Mouse (Mus musculus): Measurements from ENCODE around the gene Pik3c2a. TPM values are rescaled to one million over a fixed set of nuclear protein-coding genes. Genes with fewer than 3 reads are reported as not detected.

Pik3c2a gene
- polyA plus RNA-seq, 1 experiment from 2014 or later = 21.5 TPM

- Histone ChIP-seq H3K4me3 (ENCODE audit: low read depth, low read length) (no peak overlapping the region), H3K36me3 (ENCODE audit: control insufficient read depth, insufficient read depth) (peaks cover 27% of the 10 kb centered on the region), H3K4me2 (replicated peaks; ENCODE audit: low read depth) (no peak overlapping the region), H3K27ac (ENCODE audit: low read depth, low read length) (no peak overlapping the region), H3K9ac (ENCODE audit: low read depth, low read length) (no peak overlapping the region), H3K9me3 (ENCODE audit: control insufficient read depth) (no peaks in the 10 kb centered on the region), H3K27me3 (replicated peaks; ENCODE audit: control insufficient read depth, insufficient read depth, low read length) (no peaks in the 10 kb centered on the region), H3K4me1 (replicated peaks; ENCODE audit: control insufficient read depth, insufficient read depth, low read length) (no peaks in the 10 kb centered on the region)
- no peak for TF ChIP-seq CTCF (IDR thresholded peaks at IDR 0.05; ENCODE audit: low read depth)
- peak; percentile 69; the same call in 1 of the 2 replicates for ATAC-seq
- 48% methylated on average over 1 of the region's 1 CpGs for WGBS
These were observed 69.0 kb downstream of the Pik3c2a start for GRCm38 (mm10) chr7:116374284-116374683.

DNA sequence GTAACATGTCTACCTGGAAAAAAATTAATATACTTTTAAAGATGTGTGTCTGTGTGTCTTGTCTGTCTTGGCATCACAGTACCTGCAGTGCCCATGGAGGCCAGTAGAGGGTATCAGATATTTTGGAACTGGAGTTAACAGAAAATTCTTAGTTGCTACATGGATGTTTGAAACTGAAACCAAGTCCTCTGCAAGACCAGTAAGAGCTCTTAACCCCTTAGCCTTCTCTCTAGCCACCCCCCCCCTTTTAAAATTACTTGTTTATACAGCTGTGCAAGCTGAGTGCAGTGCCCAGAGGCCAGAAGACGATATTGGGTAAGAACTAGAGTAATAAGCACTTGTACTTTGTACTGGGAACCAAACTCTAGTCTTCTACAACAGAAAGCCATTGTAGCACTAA lies 107.0 kb downstream of the Pik3c2a start:
- no peaks in the 10 kb centered on the region for H3K9me3 ChIP-seq (ENCODE audit: control insufficient read depth)
- no peak overlapping the region for H3K9ac ChIP-seq (ENCODE audit: low read depth, low read length)
- peak overlapping the region; percentile 17; the same call in 1 of the 2 replicates for H3K27ac ChIP-seq (ENCODE audit: low read depth, low read length)
- no peak overlapping the region for H3K4me3 ChIP-seq (ENCODE audit: low read depth, low read length)
- 3% methylated on average over 1 of the region's 1 CpGs for WGBS
- H3K4me2 ChIP-seq (replicated peaks; ENCODE audit: low read depth) = no peak overlapping the region; the same call in 1 of the 2 replicates
- no peaks in the 10 kb centered on the region for H3K27me3 ChIP-seq (replicated peaks; ENCODE audit: control insufficient read depth, insufficient read depth, low read length)
- TF ChIP-seq CTCF (IDR thresholded peaks at IDR 0.05; ENCODE audit: low read depth) = peak; percentile 69
- H3K4me1 ChIP-seq (replicated peaks; ENCODE audit: control insufficient read depth, insufficient read depth, low read length) = peaks cover 5% of the 10 kb centered on the region; the same call in 1 of the 2 replicates
- H3K36me3 ChIP-seq (ENCODE audit: control insufficient read depth, insufficient read depth) = peaks cover 22% of the 10 kb centered on the region
- ATAC-seq = peak; percentile 86

- Histone ChIP-seq H3K36me3 (ENCODE audit: control insufficient read depth, insufficient read depth) (peaks cover 31% of the 10 kb centered on the region), H3K4me2 (replicated peaks; ENCODE audit: low read depth) (no peak overlapping the region), H3K4me3 (ENCODE audit: low read depth, low read length) (no peak overlapping the region), H3K9me3 (ENCODE audit: control insufficient read depth) (no peaks in the 10 kb centered on the region), H3K27ac (ENCODE audit: low read depth, low read length) (no peak overlapping the region), H3K9ac (ENCODE audit: low read depth, low read length) (no peak overlapping the region), H3K27me3 (replicated peaks; ENCODE audit: control insufficient read depth, insufficient read depth, low read length) (no peaks in the 10 kb centered on the region), H3K4me1 (replicated peaks; ENCODE audit: control insufficient read depth, insufficient read depth, low read length) (peaks cover 5% of the 10 kb centered on the region; the same call in 1 of the 2 replicates)
- TF ChIP-seq CTCF (IDR thresholded peaks at IDR 0.05; ENCODE audit: low read depth) = no peak
- ATAC-seq = no peak
- WGBS = 64% methylated on average over 6 of the region's 6 CpGs
These were observed 108.1 kb downstream of the Pik3c2a start for GRCm38 (mm10) chr7:116335133-116335532.

GRCm38 (mm10) chr7:116334669-116335038 lies 108.6 kb downstream of the Pik3c2a start:
- ATAC-seq = no peak
- H3K4me2 ChIP-seq (replicated peaks; ENCODE audit: low read depth) = peak overlapping the region; percentile 82
- TF ChIP-seq CTCF (IDR thresholded peaks at IDR 0.05; ENCODE audit: low read depth) = no peak
- WGBS = 15% methylated on average over 8 of the region's 8 CpGs
- H3K9me3 ChIP-seq (ENCODE audit: control insufficient read depth) = no peaks in the 10 kb centered on the region
- H3K27ac ChIP-seq (ENCODE audit: low read depth, low read length) = no peak overlapping the region
- no peaks in the 10 kb centered on the region for H3K27me3 ChIP-seq (replicated peaks; ENCODE audit: control insufficient read depth, insufficient read depth, low read length)
- peak overlapping the region; percentile 88 for H3K9ac ChIP-seq (ENCODE audit: low read depth, low read length)
- H3K4me1 ChIP-seq (replicated peaks; ENCODE audit: control insufficient read depth, insufficient read depth, low read length) = peaks cover 5% of the 10 kb centered on the region; the same call in 1 of the 2 replicates
- peaks cover 27% of the 10 kb centered on the region for H3K36me3 ChIP-seq (ENCODE audit: control insufficient read depth, insufficient read depth)
- H3K4me3 ChIP-seq (ENCODE audit: low read depth, low read length) = peak overlapping the region; percentile 81

- under 1% methylated on average over 77 of the region's 78 CpGs for WGBS
- peak within 1 kb of the TSS; percentile 82 for H3K4me2 ChIP-seq (replicated peaks; ENCODE audit: low read depth)
- no peak for TF ChIP-seq CTCF (IDR thresholded peaks at IDR 0.05; ENCODE audit: low read depth)
These were observed 109.3 kb downstream of the Pik3c2a start, which contains the start of gene Rps13 for GRCm38 (mm10) chr7:116333713-116334668. TSS of gene Rps13 (minus strand) at chr7:116334195.

GRCm38 (mm10) chr7:116331246-116331645 lies 112.0 kb downstream of the Pik3c2a start:
- ATAC-seq = no peak
- no peak for TF ChIP-seq CTCF (IDR thresholded peaks at IDR 0.05; ENCODE audit: low read depth)
- H3K27me3 ChIP-seq (replicated peaks; ENCODE audit: control insufficient read depth, insufficient read depth, low read length) = no peaks in the 10 kb centered on the region
- no peak overlapping the region for H3K9ac ChIP-seq (ENCODE audit: low read depth, low read length)
- no peak overlapping the region for H3K4me3 ChIP-seq (ENCODE audit: low read depth, low read length)
- 0 out of 2 replicates have a peak, but pooled peaks cover under 1% of the 10 kb centered on the region for H3K4me1 ChIP-seq (replicated peaks; ENCODE audit: control insufficient read depth, insufficient read depth, low read length)
- no peak overlapping the region for H3K27ac ChIP-seq (ENCODE audit: low read depth, low read length)
- H3K36me3 ChIP-seq (ENCODE audit: control insufficient read depth, insufficient read depth) = peaks cover 22% of the 10 kb centered on the region
- 63% methylated on average over 2 of the region's 2 CpGs for whole genome bisulfite sequencing
- H3K9me3 ChIP-seq (ENCODE audit: control insufficient read depth) = no peaks in the 10 kb centered on the region
- H3K4me2 ChIP-seq (replicated peaks; ENCODE audit: low read depth) = no peak overlapping the region

More at GRCm38 (mm10) chr7:116333713-116334668, 109.3 kb downstream of the Pik3c2a start, which contains the start of gene Rps13:
- Histone ChIP-seq H3K4me1 (replicated peaks; ENCODE audit: control insufficient read depth, insufficient read depth, low read length) (peaks cover 5% of the 10 kb centered on the region; the same call in 1 of the 2 replicates), H3K4me3 (ENCODE audit: low read depth, low read length) (peak within 1 kb of the TSS; percentile 81), H3K27ac (ENCODE audit: low read depth, low read length) (peak within 1 kb of the TSS; percentile 76), H3K36me3 (ENCODE audit: control insufficient read depth, insufficient read depth) (peaks cover 22% of the 10 kb centered on the region), H3K27me3 (replicated peaks; ENCODE audit: control insufficient read depth, insufficient read depth, low read length) (no peaks in the 10 kb centered on the region), H3K9me3 (ENCODE audit: control insufficient read depth) (no peaks in the 10 kb centered on the region), H3K9ac (ENCODE audit: low read depth, low read length) (peak within 1 kb of the TSS; percentile 88)
- ATAC-seq = peak; percentile 94

Measured in intestine, postnatal 0 days (tissue).